Mouse (Mus musculus) frontal cortex, postnatal 36 days (tissue): ENCODE data around the gene Dab2ip.

Source experiments
- DNase-seq, 2 experiments: peaks; one replicate each; pipeline ENCODE4 v3.0.0; 2022; ENCODE audit warnings: low spot score in 2 of 2

The Dab2ip gene

GRCm38 (mm10) chr2:35622261-35623103, 64.4 kb downstream of the Dab2ip start:
- no peak for DNase-seq

GRCm38 (mm10) chr2:35623104-35623377, 65.0 kb downstream of the Dab2ip start:
- DNase-seq: no peak

- no peak for DNase-seq
Observed at GRCm38 (mm10) chr2:35623431-35624148, 65.5 kb downstream of the Dab2ip start.

GRCm38 (mm10) chr2:35624380-35625006, 66.4 kb downstream of the Dab2ip start:
- no peak for DNase-seq

- no peak for DNase-seq
Observed at GRCm38 (mm10) chr2:35625007-35625380, 66.9 kb downstream of the Dab2ip start.

- no peak for DNase-seq
Observed at GRCm38 (mm10) chr2:35625526-35625925, 67.5 kb downstream of the Dab2ip start.

- no peak for DNase-seq
Observed at GRCm38 (mm10) chr2:35626181-35626727, 68.2 kb downstream of the Dab2ip start.

GRCm38 (mm10) chr2:35627298-35627898, 69.3 kb downstream of the Dab2ip start:
- no peak for DNase-seq

GRCm38 (mm10) chr2:35628052-35628451, 70.0 kb downstream of the Dab2ip start:
- no peak for DNase-seq

- DNase-seq: no peak
Observed at GRCm38 (mm10) chr2:35628656-35629055, 70.6 kb downstream of the Dab2ip start.

GRCm38 (mm10) chr2:35629126-35629525, 71.1 kb downstream of the Dab2ip start:
- DNase-seq: no peak

- DNase-seq: no peak
Observed at GRCm38 (mm10) chr2:35633392-35633791, 75.3 kb downstream of the Dab2ip start.

- DNase-seq: no peak
Observed at GRCm38 (mm10) chr2:35634963-35635362, 76.9 kb downstream of the Dab2ip start.

- no peak for DNase-seq
Observed at GRCm38 (mm10) chr2:35635541-35635940, 77.5 kb downstream of the Dab2ip start.

GRCm38 (mm10) chr2:35637880-35638535, 79.9 kb downstream of the Dab2ip start:
- DNase-seq: peak in 1 of 2 experiments; percentile 28

GRCm38 (mm10) chr2:35639799-35640198, 81.7 kb downstream of the Dab2ip start:
- DNase-seq: no peak

- DNase-seq: peak; percentile 82 to 91
Observed at GRCm38 (mm10) chr2:35640576-35640975, 82.5 kb downstream of the Dab2ip start.

- DNase-seq: no peak
Observed at GRCm38 (mm10) chr2:35642224-35642623, 84.2 kb downstream of the Dab2ip start.

GRCm38 (mm10) chr2:35646553-35646952, 88.5 kb downstream of the Dab2ip start:
- no peak for DNase-seq

- DNase-seq: peak; percentile 75 to 82
Observed at GRCm38 (mm10) chr2:35649708-35650107, 91.6 kb downstream of the Dab2ip start.

GRCm38 (mm10) chr2:35651297-35651731, 93.2 kb downstream of the Dab2ip start:
- peak in 1 of 2 experiments; percentile 58 for DNase-seq
